Mouse (Mus musculus): ENCODE results near the gene Dpf1. TPM values are rescaled to one million over a fixed set of nuclear protein-coding genes. Genes with fewer than 3 reads are reported as not detected.

The Dpf1 gene
- total RNA-seq, 2 experiments from 2014 or later: 2.4 to 2.7 TPM

DNA sequence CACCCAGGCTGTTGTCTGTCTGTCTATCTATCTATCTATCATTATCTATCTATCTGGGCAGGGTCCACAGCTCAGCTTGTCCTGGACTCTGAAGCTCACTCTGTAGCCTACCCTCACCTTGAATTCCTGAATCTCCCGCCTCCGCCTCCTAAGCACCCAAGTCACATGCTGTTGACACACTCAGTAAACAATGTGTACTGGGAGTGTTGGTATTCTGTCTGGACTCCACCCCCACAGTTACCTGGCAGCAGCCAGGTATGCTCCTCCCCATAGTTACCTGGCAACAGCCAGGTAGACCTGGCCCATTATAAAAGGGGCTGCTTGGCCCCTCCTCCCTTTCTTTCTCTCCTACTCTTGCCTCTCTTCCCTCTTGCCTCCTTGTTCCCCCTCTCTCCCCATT lies 15.7 kb upstream of the Dpf1 start:
- DNase-seq (ENCODE audit: low spot score): no peak

DNA sequence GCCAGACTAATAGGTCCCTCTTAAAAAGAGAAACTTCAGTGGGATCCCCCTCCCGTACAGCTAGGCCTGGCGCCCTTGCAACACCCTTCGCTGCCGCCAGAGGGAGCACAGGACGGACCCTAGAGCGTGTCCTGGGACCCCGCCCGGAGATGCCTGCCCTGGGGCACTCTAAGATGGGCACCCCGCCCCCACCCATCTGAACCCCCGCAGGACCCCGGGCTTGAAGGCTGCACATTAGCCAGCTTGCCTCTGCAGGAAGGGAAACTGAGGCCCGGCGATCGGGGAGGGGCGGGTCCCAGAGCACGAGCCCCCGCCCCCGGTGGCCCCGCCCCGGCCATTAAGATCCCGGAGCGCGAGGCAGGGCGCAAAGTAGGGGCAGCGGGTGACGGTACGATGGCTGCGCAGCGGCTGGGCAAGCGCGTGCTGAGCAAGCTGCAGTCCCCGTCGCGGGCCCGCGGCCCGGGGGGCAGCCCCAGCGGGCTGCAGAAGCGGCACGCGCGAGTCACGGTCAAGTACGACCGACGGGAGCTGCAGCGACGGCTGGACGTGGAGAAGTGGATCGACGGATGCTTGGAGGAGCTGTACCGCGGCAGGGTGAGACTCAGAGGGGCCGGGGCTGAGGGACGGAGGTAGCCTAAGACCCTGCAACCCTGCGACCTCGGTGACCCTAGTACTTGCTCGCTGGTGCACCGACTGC lies 14.7 kb upstream of the Dpf1 start, which contains the start of gene Ppp1r14a:
Gene Ppp1r14a, plus strand, starts transcription at position 367 of the 697 bp plus-strand sequence.
- DNase-seq (ENCODE audit: low spot score): peak; percentile 71

DNA sequence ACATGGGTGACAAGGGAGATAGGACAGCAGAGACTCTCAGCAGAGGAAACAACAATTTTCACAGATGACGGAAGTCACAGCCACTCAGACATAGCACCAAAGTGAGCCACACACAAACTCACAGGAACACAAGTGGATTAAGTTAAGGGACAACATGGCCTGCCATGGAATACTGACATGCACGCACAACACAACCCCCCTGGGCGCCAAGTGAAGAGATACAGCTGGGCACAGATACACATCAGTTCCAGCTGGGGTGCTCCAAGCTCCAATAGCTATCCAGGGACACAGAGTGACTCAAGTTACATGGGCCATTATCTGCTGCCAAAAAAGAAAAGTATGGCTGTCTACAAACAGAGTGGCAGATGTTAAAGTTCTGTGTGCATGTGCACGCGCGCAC lies 13.9 kb upstream of the Dpf1 start:
- no peak for DNase-seq (ENCODE audit: low spot score)

DNA sequence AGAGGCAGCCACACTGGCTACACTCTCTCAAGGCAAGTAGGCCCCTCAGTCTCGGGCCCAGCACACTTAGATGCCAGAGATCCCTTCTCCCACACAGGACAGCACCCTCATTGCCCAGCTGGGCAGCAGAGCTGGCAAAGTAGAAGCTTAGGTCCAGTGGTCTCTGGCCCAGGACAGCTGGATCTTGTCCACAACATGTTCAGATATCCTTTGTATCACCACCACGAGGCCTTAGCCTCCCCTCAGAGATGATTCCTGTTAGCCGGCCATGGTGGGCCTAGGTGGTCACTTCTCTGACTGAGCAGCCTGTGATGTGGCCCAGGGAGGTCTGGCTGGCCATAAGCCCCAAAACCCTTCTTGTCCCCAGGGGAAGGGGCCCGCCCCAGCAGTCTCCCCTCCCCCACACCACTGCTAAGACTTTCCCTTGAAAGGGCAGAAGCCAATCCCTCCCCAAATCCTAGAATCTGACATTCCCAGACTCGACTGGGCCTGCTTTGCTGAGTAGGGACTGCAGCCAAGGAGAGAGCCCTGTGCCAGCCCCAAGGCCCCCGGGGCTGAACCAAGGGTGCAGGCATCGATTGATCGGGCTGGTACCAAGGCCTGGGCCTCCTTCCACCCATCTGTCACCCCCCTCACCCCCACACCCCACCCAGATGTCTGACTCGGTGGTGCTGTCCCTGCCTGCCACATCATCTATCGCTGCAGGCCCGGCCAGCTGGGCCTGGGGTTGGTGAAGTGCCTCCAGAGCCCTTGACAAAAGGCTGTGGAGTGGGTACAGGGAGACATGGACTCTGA lies 12.9 kb upstream of the Dpf1 start:
- no peak for DNase-seq (ENCODE audit: low spot score)

DNA sequence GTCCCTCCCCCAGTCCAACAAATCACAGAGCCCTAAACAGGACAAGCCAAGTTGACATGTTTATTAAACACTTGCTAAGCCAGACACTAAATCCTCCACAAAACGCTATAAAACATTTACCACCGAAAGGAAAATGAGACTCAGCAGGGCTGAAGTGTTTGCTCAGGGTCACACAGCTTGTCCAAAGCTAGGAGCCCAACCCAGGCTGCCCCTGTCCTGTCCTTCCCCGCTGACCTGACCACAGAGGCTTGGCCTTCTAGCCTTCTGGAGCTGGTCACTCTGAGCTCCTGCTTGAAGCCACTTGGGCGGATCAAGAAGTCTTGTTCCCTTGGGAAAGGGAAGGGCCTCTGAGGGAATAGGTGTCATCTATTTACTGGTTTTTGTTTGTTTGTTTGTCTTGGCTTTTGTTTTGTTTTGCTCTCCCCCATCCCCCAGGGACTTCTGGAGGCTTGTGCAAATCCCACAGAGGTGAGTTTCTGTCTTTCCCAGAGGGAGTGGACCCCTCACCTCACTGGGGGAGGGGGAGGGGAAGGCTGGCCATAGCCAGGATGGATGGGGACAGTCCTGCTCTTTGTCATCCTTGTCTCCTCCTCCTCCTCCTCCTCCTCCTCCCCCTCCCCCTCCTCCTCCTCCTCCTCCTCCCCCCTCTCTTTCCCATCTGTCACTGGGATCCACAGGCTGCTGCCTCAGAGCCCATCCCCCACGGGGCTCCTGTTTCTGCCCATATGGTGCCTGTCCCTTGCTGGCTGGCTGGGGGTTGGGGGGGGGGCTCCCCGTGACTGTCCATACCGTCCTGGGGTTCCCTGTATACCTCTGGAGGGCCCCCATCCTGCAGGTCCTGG lies 11.9 kb upstream of the Dpf1 start:
- DNase-seq (ENCODE audit: low spot score): no peak

DNA sequence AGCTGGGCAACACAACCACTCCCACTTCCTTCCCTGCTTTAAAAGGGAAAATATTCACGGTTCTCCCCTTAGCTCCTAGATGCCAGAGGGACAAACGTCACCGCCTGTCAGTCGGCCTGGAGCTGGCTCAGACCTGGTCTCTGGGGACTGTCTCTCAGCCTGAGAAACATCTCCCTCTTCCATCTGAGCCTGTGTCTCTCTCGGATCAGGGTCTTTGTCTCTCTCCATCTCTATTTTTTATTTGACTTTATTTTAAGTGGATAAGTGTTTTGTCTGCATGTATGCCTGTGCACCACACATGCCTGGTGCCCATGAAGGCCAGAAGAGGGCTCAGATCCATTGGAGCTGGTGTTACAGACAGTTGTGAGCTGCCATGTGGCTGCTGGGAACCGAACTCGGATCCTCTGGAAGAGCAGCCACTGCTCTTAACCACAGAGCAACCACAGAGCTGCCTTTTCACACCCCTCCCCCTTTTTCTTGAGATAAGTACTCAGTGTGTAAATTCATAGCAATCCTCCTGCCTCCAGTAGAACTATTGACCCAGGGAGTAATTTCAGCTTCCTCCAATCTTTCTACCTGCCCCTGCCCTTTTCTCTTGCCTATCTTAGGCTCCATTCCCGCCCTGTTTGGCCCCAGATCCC lies 11.2 kb upstream of the Dpf1 start:
- peak; percentile 43 for DNase-seq (ENCODE audit: low spot score)

DNA sequence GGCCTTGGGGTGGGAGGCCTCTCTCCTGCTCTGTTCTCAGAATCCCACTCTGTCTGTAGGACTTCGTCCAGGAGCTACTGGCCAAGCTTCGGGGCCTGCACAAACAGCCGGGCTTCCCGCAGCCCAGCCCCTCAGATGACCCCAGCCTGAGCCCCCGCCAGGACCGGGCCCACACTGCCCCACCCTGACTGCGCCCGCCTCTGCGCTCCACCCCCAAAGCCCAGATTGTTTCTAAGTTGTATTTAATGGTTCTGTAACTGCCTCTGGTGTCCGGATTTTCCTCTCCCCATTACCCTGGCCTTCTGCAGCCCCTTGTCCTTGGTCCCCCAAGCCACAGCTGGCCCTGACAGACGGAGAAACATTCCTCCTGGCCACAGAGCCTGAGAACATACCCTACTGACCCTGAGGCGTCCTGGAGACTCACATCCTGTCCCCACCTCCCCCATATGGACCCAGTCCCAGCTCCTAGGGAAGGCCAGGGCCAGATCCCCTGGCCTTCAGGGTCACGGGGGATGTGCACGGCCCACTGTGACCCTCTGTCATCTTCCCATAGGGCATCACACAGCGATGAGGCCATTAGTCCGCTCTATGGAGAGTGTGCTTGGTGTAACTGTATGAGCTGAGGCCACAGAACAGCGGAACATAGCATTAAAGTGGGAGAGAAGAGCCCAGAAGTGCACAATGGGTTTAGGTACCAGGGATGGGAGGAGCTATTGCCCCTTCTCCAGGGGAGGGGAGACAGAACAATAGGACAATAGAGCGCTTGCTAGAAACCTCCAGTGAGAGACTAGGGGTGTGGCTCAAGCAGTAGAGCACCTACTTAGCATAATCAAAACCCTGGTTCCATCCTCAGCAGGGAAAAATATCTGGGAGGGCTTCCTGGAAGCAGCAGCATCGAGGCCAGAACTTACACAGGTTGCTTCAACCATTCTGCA lies 10.4 kb upstream of the Dpf1 start:
- no peak for DNase-seq (ENCODE audit: low spot score)

DNA sequence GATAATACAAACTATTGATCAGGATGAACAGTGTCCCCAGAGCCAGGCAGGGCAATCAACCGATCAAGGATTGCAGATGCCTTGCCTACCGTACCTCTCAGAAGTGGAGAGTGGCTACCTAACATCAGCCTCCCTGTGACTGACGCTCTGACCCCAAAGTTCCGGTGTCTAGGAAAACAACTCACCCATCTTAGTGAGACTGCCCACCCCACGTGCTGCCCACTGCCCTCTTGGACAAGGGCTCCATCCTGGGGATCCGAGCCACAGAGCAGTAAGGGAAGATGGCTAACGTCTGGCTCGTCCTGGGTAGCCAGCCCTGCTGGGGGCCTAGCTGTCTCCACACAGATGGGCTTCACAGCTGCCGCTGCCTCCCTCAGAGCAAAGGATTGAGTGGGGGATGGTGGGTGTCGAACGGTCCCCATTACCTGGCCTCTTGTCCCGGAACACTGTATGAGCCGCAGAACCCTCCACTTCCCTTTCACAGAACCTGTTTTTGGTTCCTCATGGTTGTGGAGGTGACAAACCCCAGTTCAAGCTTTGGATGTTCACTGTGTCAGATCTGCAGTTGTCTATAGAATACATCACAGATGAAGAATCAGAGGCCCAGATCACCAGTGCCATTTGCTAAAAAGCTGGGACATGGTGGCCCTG lies 9.5 kb upstream of the Dpf1 start:
- DNase-seq (ENCODE audit: low spot score): no peak

DNA sequence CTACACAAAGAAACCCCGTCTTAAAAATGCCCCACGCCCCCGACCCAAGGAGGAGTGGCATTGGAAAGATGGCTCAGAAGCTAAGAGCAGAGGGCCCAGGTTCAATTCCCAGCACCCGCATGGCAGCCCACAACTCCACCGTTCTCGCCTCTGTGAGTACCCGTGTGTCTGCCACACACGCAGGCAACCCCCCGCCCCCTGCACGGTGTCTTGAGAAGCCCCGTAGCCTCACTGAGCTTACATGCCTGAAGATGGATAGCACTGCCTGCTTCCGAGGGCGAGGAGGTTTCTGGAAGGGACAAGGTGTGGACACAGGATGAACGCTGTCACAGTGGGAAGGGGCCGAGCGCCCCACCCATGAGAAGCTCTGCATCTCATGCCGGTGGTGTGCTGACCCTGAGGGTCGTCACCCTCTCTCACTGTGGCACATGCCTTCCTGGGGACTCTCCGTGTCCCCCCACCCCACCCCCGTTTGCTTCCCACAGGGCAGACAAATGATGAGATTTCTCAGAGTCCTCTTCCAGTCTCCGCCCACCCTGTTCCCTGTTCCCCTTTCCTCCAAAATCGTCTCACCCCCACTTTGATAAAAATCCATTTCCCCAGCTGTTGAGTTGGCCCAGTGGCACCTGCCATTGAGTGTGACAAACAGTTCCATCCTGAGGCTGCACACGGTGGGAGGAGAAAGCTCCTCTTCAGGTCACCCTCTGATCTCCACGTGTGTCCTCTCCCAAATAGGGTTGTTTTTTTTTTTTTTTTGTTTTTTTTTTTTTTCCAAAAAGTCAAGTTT lies 7.7 kb upstream of the Dpf1 start:
- DNase-seq (ENCODE audit: low spot score): no peak

DNA sequence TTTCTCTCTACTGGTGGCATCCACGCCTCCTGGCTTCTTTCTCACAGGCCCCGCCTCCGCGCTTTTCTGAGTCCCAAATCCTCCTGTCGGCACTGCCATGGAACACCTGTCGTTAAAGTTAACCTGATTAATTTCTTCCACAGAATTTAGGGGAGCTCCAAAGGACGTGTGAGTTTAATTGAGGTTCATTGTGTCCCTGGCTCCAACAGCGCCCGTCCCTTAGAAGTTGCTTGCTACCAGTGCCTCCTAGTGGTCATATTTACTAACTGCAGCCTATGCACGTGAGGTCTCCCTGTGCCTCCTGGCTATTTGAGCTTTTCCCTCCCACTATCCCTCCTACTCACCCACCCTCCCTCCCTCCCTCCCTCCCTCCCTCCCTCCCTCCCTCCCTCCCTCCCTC lies 6.8 kb upstream of the Dpf1 start:
- DNase-seq (ENCODE audit: low spot score): peak; percentile 76

DNA sequence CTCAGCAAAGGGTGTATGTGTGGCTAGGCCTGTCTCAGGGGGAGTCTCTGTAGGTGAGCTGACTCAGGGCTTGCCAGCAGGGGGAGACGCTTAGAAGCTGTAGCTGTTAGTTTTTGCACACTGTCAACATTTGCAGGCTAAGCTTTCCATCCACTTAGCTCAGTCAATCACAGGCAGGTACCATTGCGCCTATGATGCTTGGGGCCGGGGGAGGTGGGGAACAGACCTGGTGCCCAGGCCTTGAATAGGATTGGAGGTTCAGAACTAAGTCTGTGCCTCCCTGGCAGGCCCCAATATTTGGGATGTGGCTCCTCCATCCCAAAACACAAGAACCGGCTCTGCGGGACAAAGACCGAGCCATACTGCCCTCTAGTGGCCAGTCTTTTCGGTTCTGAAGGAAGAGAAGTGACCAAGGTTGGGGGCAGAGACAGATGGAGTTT lies 2.6 kb upstream of the Dpf1 start:
- DNase-seq (ENCODE audit: low spot score): peak; percentile 71

DNA sequence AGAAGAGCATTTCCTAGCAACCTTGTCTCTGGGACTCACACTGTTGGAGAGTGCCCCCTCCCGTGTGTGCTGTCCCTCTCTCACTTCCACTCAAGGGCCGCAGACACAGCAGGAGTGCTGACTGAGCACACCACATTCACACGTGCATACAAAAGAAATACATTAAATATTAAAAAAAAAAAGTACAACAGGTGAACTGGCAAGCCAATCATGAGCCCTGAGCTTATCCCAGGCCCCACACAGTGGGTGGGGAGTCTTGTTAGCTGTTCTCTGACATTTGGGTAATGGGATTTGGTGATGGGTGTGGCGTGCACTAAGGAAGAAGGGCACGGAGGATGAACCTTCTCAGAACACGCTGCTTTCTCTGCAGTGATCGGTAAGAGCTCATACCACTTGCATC lies 1.1 kb upstream of the Dpf1 start:
- no peak for DNase-seq (ENCODE audit: low spot score)

DNA sequence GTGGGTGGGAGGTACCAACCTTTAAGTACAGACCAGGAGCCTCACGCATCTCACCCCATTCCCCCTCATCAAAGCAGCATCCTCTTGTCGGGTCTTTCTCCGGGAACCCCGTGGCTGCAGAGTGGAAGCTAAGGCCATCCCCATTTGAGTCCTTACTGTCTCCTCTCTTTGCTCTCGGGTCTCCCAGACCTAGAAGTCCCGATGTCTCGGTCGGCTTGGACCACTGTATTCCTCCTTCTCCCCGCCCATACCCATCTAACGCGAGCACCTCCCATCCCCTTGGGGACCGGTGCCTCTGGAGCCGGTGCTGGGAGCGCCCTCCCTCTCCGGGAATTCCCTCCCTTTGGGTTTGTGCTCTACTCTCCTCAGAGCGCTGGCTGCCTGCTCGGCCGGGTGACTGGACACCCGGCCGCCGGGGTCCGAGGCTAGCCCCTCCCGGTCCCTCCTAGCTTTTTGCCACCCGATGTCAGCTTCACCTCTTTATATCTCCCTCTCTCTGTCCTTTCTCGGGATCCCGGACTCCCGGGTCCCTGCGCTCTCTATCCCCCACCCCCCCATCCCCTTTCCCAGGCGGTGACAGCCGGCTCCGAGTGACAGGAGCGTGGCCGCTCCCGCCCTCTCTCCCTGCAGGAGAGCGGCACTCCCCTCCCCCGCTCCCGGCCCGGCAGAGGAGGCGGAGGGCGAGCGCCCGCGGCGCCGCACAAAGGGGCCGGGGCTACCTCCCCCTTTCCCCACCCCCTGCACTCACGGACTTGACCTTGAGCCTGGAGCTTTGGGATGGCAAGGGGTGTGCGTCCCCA lies 912 bp downstream of the Dpf1 start:
- no peak for DNase-seq (ENCODE audit: low spot score)

DNA sequence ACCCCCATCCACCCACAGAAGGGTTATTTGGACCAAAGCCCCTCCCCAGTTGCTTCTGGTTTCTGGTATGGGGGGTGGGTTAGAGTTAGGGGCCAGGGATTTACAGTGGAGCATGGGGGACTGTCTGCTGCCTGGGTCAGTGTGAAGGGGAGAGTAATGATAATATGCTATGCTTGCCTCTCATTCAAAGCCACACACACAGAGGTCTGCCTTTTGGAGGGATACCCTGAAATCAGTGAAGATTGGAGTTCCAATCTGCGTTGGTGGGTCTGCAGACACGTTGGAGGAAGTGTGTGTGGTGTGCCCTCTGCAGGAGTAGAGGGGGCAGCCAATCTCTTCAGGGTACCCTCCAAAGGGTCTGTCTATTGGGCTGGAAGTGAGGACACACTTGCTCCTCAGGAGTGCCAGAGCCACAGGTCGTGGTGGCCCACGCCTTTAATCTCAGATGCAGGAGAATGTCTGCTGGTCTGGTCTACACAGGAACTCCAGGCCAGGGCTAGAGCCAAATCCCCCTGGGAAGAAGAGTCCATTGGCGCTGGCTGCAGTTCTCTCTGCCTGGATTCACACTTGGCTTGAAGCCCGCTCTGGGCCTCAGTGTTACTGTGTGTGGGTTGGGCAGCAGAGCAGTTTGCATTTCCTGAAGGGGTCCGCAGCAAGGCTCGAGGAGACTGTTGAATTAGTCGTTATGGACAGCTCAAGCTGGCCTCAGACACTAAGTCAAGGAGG lies 1.7 kb downstream of the Dpf1 start:
- no peak for DNase-seq (ENCODE audit: low spot score)

DNA sequence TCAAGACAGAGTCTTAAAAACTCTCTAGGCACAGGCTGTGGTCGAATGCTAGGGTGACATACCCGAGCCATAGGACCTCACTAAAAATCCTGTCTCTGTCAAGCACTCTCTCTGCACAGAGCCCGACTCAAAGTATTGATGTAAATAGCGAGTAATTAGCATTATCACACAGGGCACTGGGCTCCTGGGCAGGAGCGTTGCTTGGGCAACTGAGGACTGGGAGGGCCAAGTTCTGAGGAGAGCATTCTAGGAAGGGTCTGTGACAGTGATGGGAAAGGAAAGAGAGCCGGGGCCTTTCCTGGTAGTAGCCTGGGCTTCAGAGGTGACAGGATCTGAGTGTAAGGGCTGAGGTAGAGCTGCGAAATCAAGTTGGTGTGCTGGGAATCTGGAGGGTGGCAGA lies 2.4 kb downstream of the Dpf1 start:
- no peak for DNase-seq (ENCODE audit: low spot score)

DNA sequence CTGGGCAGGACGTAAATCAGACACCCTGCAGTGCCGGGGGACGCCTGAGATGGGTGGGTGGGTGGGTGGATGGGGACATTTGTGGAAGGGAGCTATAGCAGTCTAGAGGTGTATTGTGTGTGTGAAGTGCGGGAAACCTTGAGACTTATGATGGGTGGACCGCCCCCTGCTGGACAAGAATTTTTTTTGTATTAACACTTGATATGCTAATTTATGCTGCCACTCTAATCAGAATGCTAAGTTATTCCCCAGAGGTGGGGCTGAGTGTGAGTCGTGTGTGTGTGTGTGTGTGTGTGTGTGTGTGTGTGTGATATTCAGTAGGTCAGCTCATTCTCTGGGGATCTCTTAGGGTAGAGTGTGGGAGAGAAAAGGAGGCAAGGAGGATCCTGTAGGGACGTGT lies 2.9 kb downstream of the Dpf1 start:
- DNase-seq (ENCODE audit: low spot score): no peak

DNA sequence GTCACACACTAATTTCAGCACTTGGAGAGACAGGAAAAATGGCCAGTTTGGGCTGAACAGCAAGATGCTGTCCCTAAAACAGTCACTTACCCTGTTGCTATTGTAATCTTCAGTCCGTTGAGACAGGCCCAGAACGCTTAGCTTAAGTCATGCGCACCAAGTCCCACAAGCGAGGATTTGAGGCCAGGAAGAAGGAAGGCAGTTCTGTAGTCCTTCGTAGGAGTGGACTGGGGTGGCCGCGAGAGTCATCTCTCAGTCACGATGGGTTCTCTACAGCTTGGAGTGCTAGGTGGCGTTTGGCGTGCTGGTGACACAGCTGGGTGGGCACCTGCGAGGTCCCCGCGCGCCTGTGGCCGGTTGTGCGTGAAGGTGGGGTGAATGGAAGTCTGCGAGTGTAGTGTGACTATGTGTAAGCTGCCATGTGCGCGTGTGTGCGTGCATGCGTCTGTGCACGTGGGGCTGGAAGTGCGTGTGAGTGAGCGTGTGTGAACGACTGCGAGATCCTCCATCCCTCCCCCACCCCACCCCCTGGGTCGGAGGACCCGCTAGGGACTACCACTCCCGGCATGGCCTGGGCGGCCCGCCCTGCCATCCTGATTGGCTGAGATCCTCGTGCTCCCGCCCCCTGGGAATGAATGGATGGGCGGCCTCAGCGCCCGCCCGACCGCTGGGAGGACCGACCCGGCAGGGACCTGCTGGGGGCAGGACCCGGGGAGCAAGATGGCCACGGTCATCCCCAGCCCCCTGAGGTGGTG lies 3.8 kb downstream of the Dpf1 start:
- peak; percentile 93 for DNase-seq (ENCODE audit: low spot score)
